Mouse (Mus musculus) ovary, postnatal 10 days (tissue): ENCODE results near the gene Lif.

ENCODE experiments used
- DNase-seq: peaks from one replicate; pipeline ENCODE4 v3.0.0; 2022; ENCODE audit warnings: low spot score

Gene Lif

DNA sequence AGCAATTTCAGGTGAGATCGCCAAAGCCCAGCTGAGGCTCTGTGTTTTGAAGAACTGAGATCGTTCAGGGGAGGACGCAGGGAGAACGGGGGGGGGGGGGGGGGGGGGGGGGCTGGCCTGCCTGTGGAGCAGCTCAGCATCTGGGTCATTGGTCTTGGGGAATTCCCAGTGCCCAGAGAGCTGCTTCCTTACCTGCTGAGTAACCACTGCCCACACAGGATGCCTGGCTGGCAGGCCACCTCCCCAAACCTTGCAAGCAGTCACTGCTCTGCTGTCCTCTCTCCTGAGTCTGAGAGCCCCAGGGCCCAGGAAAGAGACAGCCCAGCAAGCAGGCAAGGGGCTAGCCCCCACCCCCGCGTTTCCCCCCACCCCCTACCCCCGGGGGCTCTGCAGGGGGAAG lies 5.5 kb downstream of the Lif start:
- no peak for DNase-seq

DNA sequence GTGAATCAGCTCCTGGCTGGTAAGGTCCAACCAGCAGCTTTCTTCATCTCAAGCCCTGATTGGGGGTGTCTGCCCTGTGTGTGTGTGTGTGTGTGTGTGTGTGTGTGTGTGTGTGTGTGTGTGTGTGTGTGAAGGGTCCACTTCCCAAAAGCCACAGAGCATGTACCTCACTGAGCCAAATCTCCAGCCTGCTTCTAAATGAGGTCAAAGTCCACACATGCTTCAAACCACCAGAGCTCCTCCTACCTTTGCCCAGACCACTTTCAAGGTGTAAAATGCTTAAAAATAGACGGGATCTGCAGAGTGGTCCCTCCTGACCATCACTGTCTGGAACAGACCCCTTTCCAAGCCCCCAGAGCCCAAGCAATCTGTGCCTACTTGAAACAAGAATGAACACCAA lies 5.9 kb downstream of the Lif start:
- DNase-seq: no peak

DNA sequence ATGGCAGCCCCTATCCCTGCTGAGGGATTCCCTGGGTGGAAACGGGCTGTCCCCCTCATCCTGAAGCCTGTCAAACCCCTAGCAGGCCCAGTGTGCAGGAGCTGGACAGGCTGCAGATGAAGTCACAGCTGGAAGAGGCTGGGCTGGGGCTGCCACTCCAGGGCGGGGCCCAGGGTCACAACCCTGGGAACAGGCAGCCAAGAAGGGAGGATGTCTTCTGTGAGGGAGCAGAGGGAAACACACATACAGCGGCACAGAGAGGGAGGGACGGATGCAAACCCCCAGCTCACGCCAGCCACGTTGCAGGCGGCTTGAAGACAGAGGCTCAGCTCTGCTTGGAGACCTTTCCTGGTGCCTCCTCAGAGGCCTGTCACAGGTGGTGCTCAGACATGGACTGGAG lies 6.7 kb downstream of the Lif start:
- no peak for DNase-seq

DNA sequence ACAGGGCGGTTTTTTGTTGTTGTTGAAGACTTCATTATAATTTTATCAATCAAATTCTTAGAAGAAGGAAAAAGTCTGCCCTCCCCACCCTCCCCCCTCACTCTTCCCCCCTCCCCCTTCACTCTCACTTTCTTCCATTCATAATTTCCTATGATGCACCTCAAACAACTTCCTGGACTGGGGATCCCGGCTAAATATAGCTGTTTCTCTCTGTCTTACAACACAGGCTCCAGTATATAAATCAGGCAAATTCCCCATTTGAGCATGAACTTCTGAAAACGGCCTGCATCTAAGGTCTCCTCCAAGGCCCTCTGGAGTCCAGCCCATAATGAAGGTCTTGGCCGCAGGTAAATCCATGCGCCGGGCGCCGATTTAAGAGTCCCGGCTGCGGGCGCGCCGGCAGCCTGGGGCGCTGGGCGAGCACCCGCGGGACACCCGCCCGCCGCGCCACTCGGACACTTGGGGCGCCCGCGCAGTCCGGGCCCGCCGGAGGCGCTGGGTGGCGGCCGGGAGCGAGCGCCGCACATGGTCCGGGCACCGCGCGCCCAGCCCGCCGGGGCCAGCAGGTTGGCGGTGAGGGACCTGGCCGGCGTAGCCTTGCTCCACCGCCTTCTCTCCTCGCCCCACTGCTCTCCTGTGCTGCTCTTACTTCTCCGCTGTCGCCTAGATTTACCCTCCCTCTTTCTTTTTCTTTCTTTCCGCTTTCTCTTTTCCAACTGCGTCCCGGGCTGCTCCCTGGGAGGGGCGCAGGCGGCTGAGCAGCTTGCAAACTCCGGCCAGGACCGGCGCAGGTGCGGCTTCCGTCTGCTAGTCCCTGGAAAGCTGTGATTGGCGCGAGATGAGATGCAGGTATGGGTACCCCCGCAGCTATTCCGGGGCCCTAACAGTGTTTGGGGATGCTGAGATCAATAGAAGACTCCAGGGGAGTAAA lies 9.2 kb downstream of the Lif start:
- DNase-seq: no peak

DNA sequence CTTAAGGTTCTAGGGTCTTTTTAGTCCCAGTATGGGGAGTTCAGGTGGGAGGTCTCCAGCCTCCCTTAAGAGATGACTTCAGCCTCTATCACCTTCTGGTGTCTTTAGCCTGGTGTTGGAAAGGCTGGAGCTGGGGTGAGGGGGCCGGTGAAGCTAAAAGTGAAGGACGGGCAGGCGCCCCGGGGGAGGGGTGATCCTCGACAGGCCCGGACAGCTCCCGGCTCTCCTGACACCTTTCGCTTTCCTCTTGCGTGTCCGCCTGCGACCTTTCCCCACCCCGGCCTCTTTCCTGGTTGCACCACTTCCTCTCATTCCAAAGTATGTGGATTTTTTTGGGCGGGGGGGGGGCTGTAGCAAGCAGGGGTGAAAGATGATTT lies 9.8 kb downstream of the Lif start:
- DNase-seq: no peak

DNA sequence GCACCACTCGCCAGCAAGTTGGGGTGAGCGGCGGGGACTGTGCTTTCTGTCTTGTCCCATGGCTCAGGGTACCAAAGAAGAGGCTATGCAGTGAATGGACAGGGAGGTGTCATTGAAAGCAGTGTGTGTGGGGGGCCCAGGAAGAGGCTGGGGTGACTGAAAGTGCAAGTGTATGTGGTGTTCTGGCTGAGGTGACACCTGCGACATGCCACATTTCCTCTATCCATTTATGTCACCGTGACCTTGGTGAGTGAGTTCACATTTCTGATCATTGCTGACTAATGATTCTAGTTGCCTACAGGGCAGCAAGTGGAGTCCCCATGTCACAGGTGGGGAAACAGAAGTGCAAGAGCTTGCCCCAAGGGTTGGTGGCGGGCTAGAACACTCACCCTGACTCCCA lies 11.1 kb downstream of the Lif start:
- DNase-seq: no peak

DNA sequence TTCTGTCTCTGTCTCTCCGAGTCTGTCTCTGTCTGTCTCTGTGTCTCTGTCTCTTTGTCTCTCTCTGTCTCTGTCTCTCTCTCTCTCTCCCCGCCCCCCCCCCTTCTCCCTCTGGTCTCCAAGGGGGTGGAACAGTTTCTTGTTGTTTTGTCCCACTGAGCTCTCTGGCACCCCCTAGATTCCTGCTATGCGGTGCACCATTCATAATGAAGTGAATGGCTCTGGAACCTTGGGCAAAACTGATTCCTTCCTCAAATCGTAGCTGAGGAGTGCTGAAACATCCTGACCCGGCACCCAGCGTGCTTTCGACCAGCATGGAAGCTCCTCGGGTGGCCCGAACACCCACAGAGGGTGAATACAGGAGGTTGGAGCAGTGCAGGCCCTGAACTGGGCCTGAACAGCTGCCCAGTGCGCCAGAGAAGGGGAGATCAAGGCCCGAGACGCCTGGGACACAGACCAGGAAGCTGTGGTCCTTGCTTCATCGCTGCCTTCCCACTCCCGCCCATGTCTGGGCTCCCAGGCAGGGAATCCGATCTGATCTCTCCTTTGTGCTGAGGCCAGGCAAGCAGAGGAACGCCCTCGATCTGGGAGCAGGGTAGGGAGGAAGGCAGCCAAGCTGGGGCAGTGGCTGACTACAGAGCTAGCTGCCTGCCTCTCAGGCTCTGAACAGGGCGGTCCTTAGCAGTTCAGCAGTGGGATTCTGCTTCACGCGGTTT lies 13.5 kb downstream of the Lif start:
- no peak for DNase-seq

DNA sequence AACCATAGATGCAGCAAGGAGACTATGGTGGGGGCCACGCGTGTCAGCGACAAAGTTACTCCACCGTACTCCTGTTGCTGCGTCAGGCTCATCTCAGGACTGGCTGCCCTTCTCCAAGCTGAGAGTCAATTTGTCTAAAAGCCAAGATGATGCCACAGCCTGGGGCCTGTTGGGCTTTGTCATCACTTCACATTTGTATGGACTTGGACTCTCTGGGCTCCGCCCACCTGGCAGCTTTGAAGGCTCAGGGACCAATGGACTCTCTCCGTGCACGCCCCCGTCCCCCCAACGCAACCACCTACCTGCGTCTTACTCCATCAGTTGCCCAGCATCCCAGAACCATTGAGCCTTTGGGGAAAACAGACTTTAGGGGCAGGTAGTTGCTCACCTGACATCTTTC lies 14.2 kb downstream of the Lif start:
- no peak for DNase-seq

DNA sequence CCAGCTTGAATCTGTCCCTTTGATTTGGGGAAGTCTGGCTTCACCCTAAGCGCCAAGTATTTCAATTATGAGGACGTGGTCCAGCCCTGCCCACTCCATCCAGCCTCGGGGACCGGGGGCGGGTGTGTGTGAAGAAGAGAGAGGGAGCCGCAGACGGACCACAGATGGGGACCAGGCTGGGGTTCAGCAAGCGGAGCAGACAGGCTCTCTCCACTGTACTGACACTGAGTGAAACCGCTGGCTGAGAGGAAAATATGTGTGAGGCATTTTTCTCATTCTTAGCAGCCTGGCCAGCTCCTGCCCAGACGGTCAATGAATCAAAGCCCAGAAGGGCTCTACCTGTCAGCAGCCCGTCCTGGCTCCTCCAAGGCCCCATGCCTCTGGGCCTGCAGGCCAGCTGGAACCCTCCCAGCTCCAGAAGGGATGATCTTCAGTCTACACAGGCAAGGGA lies 19.1 kb downstream of the Lif start:
- no peak for DNase-seq

DNA sequence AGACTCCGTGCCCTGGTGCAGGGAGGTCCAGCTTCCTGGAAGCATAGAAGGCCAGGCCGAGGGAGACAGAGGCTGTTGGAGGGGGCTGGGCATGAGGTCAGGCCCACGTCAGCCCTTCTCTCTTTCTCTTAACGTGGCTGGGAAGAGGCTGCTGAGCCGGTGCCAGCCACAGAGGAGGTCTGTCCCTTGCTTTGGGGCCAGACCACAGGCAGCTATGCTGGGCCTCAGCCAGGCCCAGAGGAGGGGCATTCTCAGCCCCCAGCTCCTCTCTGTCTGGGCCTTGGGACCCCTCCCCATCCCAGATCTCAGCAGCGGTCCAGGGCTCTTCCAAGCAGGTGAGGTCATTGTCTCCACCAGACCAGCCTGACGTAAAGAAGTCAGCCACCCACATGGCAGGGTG lies 22.6 kb downstream of the Lif start:
- DNase-seq: no peak

DNA sequence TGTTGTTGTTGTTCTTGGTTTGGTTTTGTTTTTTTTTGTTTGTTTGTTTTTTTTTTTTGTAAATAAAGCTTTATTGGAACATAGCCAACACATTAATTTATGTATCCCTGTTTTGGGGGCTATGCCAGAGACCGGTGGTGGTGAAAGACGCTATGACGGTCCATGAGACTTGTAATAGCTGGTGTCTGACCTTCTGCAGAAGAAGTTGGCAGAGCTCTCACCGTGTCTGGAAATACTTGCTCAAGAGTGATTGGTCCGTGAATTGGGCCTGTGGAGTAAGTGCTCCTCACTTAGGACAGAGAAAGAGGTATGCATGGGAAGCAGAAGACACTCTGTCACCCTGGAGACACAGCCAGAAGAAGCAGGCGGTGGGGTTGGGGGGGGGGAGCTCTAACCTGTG lies 24.5 kb downstream of the Lif start:
- DNase-seq: no peak

DNA sequence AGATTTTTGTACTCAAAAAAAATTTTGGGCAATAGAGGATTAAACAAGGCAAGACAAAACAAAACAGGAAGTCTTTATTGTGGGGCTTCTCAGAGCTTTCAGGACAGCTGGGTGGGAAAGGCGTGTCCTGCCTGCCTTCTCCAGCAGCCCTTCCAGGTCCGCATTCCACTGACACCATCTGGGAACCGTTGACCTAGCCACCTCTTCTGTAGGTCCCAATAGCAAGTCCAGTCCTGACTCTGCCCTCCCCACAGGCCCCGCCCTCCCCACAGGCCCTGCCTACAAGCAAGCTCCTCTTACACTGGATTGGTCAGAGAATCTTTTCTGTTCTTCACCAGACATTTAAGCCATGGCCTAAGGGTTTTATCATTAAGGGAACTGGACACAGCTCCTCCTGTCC lies 26.3 kb downstream of the Lif start:
- DNase-seq: no peak

DNA sequence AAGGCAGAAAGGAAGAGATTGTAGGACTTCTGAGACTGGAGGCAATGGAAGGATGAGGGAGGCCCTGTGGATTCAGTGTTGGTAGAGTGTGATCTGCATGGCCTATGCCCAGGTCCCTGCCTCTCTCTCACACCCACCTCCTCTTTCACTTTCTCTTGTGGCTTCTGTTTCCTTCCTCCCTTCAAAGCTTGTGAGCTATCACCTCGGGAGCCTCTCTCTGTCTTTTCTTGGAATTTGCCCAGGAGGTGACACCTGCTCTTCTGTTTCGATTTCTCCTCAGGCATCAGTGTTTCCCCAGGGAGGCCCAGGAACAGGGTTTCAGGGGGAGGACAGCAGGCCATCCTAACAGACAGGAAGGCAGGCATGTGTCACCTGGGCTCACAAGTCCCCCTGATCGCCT lies 31.9 kb downstream of the Lif start:
- DNase-seq: no peak

DNA sequence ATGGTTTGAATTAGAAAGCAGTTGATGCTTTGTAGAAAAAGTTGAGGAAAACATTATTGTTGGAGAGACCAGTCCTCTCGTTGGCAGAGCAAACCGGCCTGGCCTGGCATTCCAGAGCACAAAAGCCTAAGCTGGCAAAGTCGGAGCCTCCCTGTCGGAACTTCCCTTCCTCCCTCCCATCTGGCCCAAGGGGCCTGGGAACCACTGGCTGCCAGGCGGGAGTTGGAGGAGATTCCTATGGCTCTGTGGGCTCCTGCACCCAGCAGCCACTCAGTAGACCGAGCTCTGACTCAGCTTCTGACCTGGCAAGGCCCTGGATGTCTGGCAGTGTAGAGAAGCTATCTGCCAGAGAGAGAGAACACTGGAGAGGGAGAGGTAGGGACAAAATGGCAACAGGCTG lies 34.3 kb downstream of the Lif start:
- no peak for DNase-seq

DNA sequence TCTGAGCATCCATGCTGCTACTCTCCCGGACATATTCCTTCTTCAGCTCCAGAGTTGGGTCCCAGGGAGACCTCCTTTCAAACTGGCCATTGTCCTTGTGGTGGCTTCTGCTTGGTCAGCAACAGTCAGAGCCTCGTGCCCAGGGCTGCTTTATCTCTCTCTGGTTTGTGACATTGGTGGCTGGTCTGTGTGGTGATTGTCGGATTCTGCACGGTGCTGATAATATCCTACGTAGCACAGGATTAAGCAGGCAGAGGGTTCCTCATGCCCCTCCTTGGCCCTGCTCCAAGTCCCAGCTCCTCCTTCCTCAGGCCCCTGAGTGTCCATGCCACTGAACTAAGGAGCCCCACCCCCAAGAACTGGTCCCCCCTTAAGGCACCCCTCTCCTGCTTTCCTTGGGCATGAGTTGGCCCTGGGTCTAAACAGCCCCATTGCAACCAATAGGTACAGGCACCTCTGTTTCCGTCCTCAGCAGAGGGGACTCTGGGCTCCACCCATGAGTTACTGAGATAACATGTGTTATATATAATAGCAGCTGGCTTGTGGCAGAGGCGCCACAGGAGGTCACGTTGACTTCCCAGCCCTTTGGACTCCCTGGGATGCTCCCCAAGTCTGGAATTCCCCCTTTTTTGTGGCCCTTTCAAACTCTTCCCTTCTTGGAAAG lies 35.0 kb downstream of the Lif start:
- DNase-seq: no peak

DNA sequence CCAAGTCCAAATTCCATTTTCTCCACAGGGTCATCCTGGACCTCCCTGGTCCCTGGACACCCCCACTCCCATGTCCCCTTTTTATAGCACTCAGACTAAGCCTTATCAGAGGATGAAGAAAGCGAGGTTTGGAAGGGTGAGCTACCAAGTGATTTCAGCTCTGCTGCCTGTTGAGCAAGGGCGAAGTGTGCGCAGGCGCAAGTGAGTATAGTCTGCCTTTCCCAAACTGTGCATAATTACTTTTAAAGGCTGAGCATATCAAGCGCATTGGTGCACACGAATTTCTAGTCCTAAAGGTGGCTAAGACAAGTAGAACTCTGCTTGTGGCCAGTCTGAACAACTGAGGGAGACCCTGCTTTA lies 35.5 kb downstream of the Lif start:
- no peak for DNase-seq

DNA sequence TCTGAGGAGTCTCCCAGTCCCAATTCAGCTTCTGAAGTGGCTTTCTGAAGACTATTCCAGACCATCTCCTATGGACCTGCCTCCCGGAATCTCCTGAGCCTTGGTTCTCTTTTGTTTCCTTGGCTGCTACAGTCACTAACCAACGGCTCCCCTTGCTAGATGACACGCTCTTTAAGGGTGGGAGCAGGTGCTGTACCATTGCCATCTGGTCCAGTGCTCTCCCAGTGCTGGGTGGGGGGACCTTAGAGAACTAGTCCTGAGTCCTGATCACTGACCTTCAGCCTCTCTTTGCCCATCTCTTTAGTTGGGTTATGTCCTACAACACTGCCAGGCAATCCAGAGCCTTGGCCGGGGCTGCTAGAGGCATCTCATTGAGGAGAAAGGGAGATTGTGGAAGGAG lies 36.1 kb downstream of the Lif start:
- no peak for DNase-seq

DNA sequence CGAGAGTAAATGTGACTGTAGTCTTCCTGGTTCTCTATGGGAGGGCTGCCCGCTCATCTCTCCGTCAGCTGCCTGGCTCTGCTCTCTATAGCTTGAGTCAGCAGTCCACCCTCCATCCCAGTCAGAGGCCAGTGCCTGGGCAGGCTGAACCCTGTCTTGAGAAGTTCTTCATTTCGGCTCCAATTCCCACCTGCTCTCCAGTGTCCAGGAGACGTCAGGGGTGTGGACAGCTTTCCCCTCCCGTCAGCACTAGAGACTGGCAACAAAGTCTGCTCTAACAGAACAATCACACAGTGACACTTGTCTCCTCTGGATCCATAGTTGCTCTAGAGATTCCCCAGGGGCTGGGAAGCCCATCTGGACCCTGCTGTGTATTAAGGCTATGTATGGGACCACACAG lies 36.7 kb downstream of the Lif start:
- no peak for DNase-seq

DNA sequence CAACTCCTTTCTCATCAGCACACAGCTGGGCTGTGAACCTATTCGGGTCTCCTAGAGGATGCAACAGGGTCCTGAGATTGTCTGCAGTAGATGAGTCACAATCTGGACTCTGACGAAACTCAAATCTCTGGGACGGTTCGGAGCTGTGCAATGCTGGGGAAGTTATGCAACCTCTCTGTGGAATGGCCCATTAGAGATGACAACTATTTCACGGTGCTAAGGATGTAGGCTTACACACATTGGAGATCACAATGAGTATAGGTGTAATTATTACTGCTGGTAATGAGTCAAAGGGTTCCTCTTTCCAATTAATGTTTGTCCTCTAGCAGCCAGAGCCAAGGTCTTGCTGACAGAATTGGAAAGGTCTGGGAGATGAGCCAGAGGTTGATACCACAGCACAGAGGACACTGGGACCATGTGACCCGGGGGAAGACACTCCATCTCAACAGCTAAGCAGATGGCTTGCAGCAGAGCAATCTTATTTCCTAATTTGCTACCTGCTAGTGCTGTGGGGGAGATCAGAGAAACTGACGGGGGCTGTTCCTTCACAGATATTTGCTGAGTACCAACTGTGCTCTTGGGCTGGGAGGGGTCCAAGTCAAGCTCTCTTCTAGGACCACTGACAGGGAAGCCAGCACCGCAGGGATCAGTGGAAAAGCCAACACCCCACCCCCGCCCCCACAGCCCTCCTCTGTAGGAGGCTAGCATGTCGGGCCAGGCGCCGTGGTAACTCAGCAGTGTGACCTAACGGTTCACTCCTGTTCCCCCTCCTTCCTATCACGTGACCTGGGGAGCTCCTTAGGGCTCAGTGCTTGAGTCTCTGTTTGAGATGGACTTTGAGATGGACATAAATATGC lies 37.4 kb downstream of the Lif start:
- DNase-seq: no peak

DNA sequence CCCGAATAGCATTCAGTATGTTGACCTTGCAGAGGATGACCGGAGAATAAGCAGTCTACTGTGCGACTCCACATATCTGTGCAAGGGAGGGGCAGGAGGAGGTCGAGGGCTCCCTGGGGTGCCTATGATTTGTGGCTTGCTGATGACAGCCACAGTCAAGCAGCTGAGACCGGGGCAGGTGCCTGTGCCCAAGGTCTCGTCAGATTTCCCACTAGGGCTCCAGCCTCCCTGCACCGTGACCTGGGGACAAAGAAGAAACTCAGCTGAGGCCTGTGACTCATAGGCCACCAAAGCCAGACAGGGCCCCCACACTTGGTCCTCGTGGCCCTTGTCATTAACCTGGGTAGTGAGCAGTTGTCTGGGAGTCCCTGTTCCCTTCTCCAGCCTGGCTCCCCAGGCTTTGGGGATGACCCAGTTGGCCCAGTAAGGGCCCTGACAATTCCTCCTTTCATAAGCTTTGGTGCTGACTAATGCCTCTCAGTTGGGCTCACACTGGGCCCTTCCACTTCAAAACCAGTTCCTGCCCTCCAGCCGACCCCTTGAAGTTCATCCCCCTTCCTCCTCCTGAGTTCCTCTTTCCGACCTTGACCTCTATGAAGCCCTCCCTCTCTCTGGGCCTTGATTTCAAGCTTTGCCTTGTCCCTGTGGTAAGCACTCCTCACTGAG lies 39.4 kb downstream of the Lif start:
- no peak for DNase-seq

DNA sequence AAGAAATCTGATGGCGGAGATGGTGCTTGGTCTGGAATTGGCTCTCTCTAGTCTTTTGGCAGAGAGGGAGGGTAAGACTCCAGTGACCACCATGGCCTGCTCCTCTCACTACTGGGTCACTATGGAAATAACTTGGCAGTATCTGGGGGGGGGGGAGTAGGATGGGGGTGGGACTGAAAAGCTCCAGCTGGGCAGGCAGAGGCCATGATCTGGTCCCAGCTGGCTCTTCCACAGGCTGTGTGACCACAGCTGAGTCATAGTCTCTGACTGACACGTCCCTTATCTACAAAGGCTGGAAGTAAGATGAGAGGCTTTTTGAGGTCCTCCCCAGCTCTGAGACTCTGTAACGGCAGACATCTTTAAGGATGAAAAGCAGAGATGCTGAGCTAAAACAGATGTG lies 40.4 kb downstream of the Lif start:
- DNase-seq: no peak

DNA sequence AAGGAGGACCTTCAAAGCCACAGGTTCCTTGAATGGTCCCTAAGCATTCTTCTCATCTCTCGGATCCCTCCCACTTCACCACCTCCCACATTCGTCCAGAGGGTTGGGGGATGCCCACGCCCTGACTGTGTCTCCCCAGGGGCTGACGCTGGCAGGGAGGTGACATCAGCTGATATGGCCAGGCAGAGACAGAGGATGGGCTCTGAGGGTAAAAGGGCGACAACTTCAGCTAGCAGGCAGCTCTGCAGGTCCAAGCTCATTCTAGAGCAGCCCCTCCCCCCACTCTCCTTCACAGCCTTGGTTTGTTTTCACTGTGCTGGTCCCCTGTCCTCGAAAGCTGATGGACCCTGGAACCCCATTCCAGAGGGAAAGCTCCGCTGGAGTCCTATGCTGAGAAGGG lies 41.3 kb downstream of the Lif start:
- no peak for DNase-seq
